Mouse (Mus musculus): ENCODE measurements around the gene Lrrtm4. TPM values are rescaled to one million over a fixed set of nuclear protein-coding genes. Genes with fewer than 3 reads are reported as not detected.

Lrrtm4 gene
- total and polyA plus RNA-seq, 2 experiments from 2014 or later: 0.04 TPM; not detected in 1

- Histone ChIP-seq H3K36me3 (replicated peaks; ENCODE audit: control insufficient read depth, insufficient read depth, low read length) (no peaks in the 10 kb centered on the region), H3K27ac (ENCODE audit: low read depth) (no peak overlapping the region), H3K27me3 (ENCODE audit: control insufficient read depth, insufficient read depth, low read length) (no peaks in the 10 kb centered on the region), H3K4me3 (ENCODE audit: low read depth, low read length) (no peak overlapping the region), H3K4me2 (ENCODE audit: low read depth, low read length) (no peak overlapping the region), H3K9ac (replicated peaks; ENCODE audit: low read depth, low read length) (no peak overlapping the region), H3K4me1 (ENCODE audit: control insufficient read depth, insufficient read depth) (no peaks in the 10 kb centered on the region), H3K9me3 (replicated peaks; ENCODE audit: control insufficient read depth, low read length) (no peaks in the 10 kb centered on the region)
- no peak for DNase-seq (ENCODE audit: low spot score)
- TF ChIP-seq EP300 (IDR thresholded peaks at IDR 0.05; ENCODE audit: low read depth): no peak
- 82% methylated on average over 4 of the region's 4 CpGs for WGBS
- no peak for ATAC-seq (ENCODE audit: insufficient read depth, low read depth)
Measured at GRCm38 (mm10) chr6:80094909-80095308, 76.2 kb downstream of the Lrrtm4 start.

GRCm38 (mm10) chr6:80105343-80105742 is 86.7 kb downstream of the Lrrtm4 start:
- no peak for TF ChIP-seq EP300 (IDR thresholded peaks at IDR 0.05; ENCODE audit: low read depth)
- TF ChIP-seq CTCF (IDR thresholded peaks at IDR 0.05; ENCODE audit: low read depth): no peak
- DNase-seq (ENCODE audit: low spot score): no peak
- no peak overlapping the region for H3K4me3 ChIP-seq (ENCODE audit: low read depth, low read length)
- H3K27ac ChIP-seq (ENCODE audit: low read depth): no peak overlapping the region
- H3K4me2 ChIP-seq (ENCODE audit: low read depth, low read length): no peak overlapping the region
- ATAC-seq (ENCODE audit: insufficient read depth, low read depth): no peak
- H3K9me3 ChIP-seq (replicated peaks; ENCODE audit: control insufficient read depth, low read length): no peaks in the 10 kb centered on the region
- WGBS: 73% methylated on average over 2 of the region's 2 CpGs
- H3K9ac ChIP-seq (replicated peaks; ENCODE audit: low read depth, low read length): no peak overlapping the region
- no peaks in the 10 kb centered on the region for H3K27me3 ChIP-seq (ENCODE audit: control insufficient read depth, insufficient read depth, low read length)
- no peaks in the 10 kb centered on the region for H3K36me3 ChIP-seq (replicated peaks; ENCODE audit: control insufficient read depth, insufficient read depth, low read length)
- no peaks in the 10 kb centered on the region for H3K4me1 ChIP-seq (ENCODE audit: control insufficient read depth, insufficient read depth)

- H3K9ac ChIP-seq (replicated peaks; ENCODE audit: low read depth, low read length): no peak overlapping the region
- TF ChIP-seq CTCF (IDR thresholded peaks at IDR 0.05; ENCODE audit: low read depth): no peak
- no peak for TF ChIP-seq EP300 (IDR thresholded peaks at IDR 0.05; ENCODE audit: low read depth)
- no peaks in the 10 kb centered on the region for H3K4me1 ChIP-seq (ENCODE audit: control insufficient read depth, insufficient read depth)
- ATAC-seq (ENCODE audit: insufficient read depth, low read depth) (no peak), DNase-seq (ENCODE audit: low spot score) (no peak)
- H3K27me3 ChIP-seq (ENCODE audit: control insufficient read depth, insufficient read depth, low read length): no peaks in the 10 kb centered on the region
- H3K9me3 ChIP-seq (replicated peaks; ENCODE audit: control insufficient read depth, low read length): no peaks in the 10 kb centered on the region
- 87% methylated on average over 1 of the region's 1 CpGs for WGBS
- no peaks in the 10 kb centered on the region for H3K36me3 ChIP-seq (replicated peaks; ENCODE audit: control insufficient read depth, insufficient read depth, low read length)
- H3K4me2 ChIP-seq (ENCODE audit: low read depth, low read length): no peak overlapping the region
- H3K27ac ChIP-seq (ENCODE audit: low read depth): no peak overlapping the region
- H3K4me3 ChIP-seq (ENCODE audit: low read depth, low read length): no peak overlapping the region
Measured at GRCm38 (mm10) chr6:80105843-80106242, 87.2 kb downstream of the Lrrtm4 start.

GRCm38 (mm10) chr6:80126419-80126818 is 107.7 kb downstream of the Lrrtm4 start:
- WGBS: 79% methylated on average over 1 of the region's 1 CpGs
- TF ChIP-seq EP300 (IDR thresholded peaks at IDR 0.05; ENCODE audit: low read depth) (no peak), CTCF (IDR thresholded peaks at IDR 0.05; ENCODE audit: low read depth) (no peak)
- no peaks in the 10 kb centered on the region for H3K9me3 ChIP-seq (replicated peaks; ENCODE audit: control insufficient read depth, low read length)
- H3K27me3 ChIP-seq (ENCODE audit: control insufficient read depth, insufficient read depth, low read length): no peaks in the 10 kb centered on the region
- no peak overlapping the region for H3K4me2 ChIP-seq (ENCODE audit: low read depth, low read length)
- H3K27ac ChIP-seq (ENCODE audit: low read depth): no peak overlapping the region
- ATAC-seq (ENCODE audit: insufficient read depth, low read depth) (no peak), DNase-seq (ENCODE audit: low spot score) (no peak)
- no peaks in the 10 kb centered on the region for H3K4me1 ChIP-seq (ENCODE audit: control insufficient read depth, insufficient read depth)
- H3K4me3 ChIP-seq (ENCODE audit: low read depth, low read length): no peak overlapping the region
- H3K36me3 ChIP-seq (replicated peaks; ENCODE audit: control insufficient read depth, insufficient read depth, low read length): no peaks in the 10 kb centered on the region
- H3K9ac ChIP-seq (replicated peaks; ENCODE audit: low read depth, low read length): no peak overlapping the region

- H3K4me1 ChIP-seq (ENCODE audit: control insufficient read depth, insufficient read depth): no peaks in the 10 kb centered on the region
- H3K4me2 ChIP-seq (ENCODE audit: low read depth, low read length): no peak overlapping the region
- 61% methylated on average over 4 of the region's 4 CpGs for WGBS
- H3K27ac ChIP-seq (ENCODE audit: low read depth): no peak overlapping the region
- DNase-seq (ENCODE audit: low spot score): no peak
- ATAC-seq (ENCODE audit: insufficient read depth, low read depth): no peak
- H3K9me3 ChIP-seq (replicated peaks; ENCODE audit: control insufficient read depth, low read length): no peaks in the 10 kb centered on the region
- H3K4me3 ChIP-seq (ENCODE audit: low read depth, low read length): no peak overlapping the region
- no peak for TF ChIP-seq CTCF (IDR thresholded peaks at IDR 0.05; ENCODE audit: low read depth)
- no peaks in the 10 kb centered on the region for H3K27me3 ChIP-seq (ENCODE audit: control insufficient read depth, insufficient read depth, low read length)
- no peak overlapping the region for H3K9ac ChIP-seq (replicated peaks; ENCODE audit: low read depth, low read length)
- H3K36me3 ChIP-seq (replicated peaks; ENCODE audit: control insufficient read depth, insufficient read depth, low read length): no peaks in the 10 kb centered on the region
Measured at GRCm38 (mm10) chr6:80162585-80162984, 143.9 kb downstream of the Lrrtm4 start.

- DNase-seq (ENCODE audit: low spot score): no peak
- no peaks in the 10 kb centered on the region for H3K9me3 ChIP-seq (replicated peaks; ENCODE audit: control insufficient read depth, low read length)
- no peaks in the 10 kb centered on the region for H3K4me1 ChIP-seq (ENCODE audit: control insufficient read depth, insufficient read depth)
- no peaks in the 10 kb centered on the region for H3K27me3 ChIP-seq (ENCODE audit: control insufficient read depth, insufficient read depth, low read length)
- no peak overlapping the region for H3K4me3 ChIP-seq (ENCODE audit: low read depth, low read length)
- no peak overlapping the region for H3K4me2 ChIP-seq (ENCODE audit: low read depth, low read length)
- WGBS: 72% methylated on average over 1 of the region's 1 CpGs
- H3K36me3 ChIP-seq (replicated peaks; ENCODE audit: control insufficient read depth, insufficient read depth, low read length): no peaks in the 10 kb centered on the region
- no peak overlapping the region for H3K27ac ChIP-seq (ENCODE audit: low read depth)
- no peak overlapping the region for H3K9ac ChIP-seq (replicated peaks; ENCODE audit: low read depth, low read length)
- no peak for TF ChIP-seq EP300 (IDR thresholded peaks at IDR 0.05; ENCODE audit: low read depth)
- TF ChIP-seq CTCF (IDR thresholded peaks at IDR 0.05; ENCODE audit: low read depth): no peak
- no peak for ATAC-seq (ENCODE audit: insufficient read depth, low read depth)
Measured at GRCm38 (mm10) chr6:80181916-80182315, 163.2 kb downstream of the Lrrtm4 start.

Measured in heart, postnatal 0 days (tissue).